ENCODE assay signal across 8 mouse cellular contexts in the genomic region with DNA sequence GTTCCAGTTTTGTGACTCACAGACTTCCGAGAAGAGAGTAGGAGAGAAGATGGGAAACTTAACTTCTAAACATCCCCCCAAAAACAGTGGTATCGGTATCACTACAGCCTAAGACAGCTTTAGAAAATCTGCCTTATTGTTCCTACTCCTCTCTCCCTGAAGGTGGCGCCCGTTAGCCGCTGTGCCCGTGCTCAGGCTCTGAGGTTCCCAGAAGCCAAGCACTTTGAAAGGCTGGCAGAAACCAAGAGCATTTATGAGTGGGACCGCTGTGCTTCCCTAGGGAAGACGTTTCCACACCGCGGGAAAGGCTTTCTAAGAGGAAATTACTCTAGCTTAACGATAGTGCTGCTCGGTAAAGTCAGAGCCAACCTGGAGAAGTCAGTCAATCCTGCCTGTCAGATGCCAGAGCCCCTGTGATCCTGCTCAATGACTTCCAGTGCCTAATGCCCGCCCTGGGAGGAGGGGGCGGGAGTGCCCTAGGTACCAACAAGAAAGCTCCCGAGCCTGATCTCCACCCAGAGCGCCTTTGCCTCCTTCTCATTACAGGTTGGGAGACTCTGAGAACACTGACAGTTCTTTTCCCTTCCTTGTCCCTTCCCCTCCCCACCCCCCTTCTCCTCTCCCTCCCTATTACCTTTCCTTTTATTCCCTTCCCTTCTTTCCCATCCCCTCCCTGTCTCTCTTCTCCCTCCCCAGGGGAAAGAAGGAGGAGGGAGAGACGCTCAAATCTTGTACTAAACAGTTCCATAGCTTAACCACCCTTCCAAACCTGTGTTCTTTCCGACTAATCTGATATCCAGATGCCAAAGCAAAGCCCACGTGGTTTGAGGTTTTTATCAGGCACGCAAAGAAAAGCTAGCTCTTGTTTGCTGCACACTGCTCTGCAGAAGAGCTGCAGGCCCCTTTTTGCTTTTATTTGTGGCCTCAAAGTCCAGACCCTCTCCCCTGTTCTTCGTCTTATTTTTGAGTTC.
A peak's percentile ranks its signal among the peaks of the same experiment; 100 is the strongest.
DNase-seq lines count a peak whose midpoint lies in the region; ATAC-seq and TF ChIP-seq lines count a peak whose summit lies in the region.

No protein-coding gene starts in this region.

- peak overlapping the region; percentile 39; the same call in 1 of the 2 replicates for H3K27ac ChIP-seq in forebrain, embryonic 14.5 days (ENCODE audit: low read depth, low read length)
- no peak overlapping the region for H3K27ac ChIP-seq in heart, embryonic 16.5 days (ENCODE audit: low read length)
- no peak overlapping the region for H3K27ac ChIP-seq in liver, adult 2 months (replicated peaks; ENCODE audit: insufficient read depth, low read depth, low read length)
- H3K27ac ChIP-seq in neural tube, embryonic 13.5 days (replicated peaks): 0 out of 2 replicates have a peak overlapping the region, but pooled peaks have one; percentile 46

- peak overlapping the region; percentile 58 for H3K9ac ChIP-seq in forebrain, embryonic 14.5 days (ENCODE audit: low read length)
- peak overlapping the region; percentile 52 for H3K9ac ChIP-seq in heart, embryonic 16.5 days (ENCODE audit: low read length)
- H3K9ac ChIP-seq in liver, adult 2 months (ENCODE audit: low read depth, low read length): no peak overlapping the region
- peak overlapping the region; percentile 62 for H3K9ac ChIP-seq in neural tube, embryonic 13.5 days

- TF ChIP-seq CTCF in C2C12 (IDR thresholded peaks at IDR 0.05; ENCODE audit: control insufficient read depth, insufficient read depth, insufficient read length): peak; percentile 26
- TF ChIP-seq CTCF in liver, adult 2 months (IDR thresholded peaks at IDR 0.05; ENCODE audit: low read depth, low read length): peak; percentile 88

- peaks cover 8% of the 10 kb centered on the region for H3K4me1 ChIP-seq in forebrain, embryonic 14.5 days (ENCODE audit: control insufficient read depth, insufficient read depth, low read length)
- peaks cover 8% of the 10 kb centered on the region for H3K4me1 ChIP-seq in heart, embryonic 16.5 days (ENCODE audit: control insufficient read depth, insufficient read depth, low read length)
- no peaks in the 10 kb centered on the region for H3K4me1 ChIP-seq in liver, adult 2 months (ENCODE audit: control insufficient read depth, insufficient read depth, low read length)
- H3K4me1 ChIP-seq in neural tube, embryonic 13.5 days (replicated peaks): peaks cover 11% of the 10 kb centered on the region

- no peaks in the 10 kb centered on the region for H3K79me2 ChIP-seq in C2C12 (ENCODE audit: control insufficient read depth, insufficient read depth)
- no peaks in the 10 kb centered on the region for H3K79me2 ChIP-seq in liver, adult 2 months (ENCODE audit: control insufficient read depth, insufficient read depth, low read length)

- peak overlapping the region; percentile 74 for H3K4me2 ChIP-seq in forebrain, embryonic 14.5 days (ENCODE audit: low read length)
- H3K4me2 ChIP-seq in heart, embryonic 16.5 days (ENCODE audit: low read depth, low read length): peak overlapping the region; percentile 73
- peak overlapping the region; percentile 70 for H3K4me2 ChIP-seq in neural tube, embryonic 13.5 days

- peak; percentile 90 for ATAC-seq in cerebellum, adult (ENCODE audit: insufficient number of reproducible peaks, low FRiP score, low TSS enrichment)
- peak; percentile 95 for ATAC-seq in forebrain, embryonic 14.5 days
- peak; percentile 52 for ATAC-seq in heart, embryonic 16.5 days (replicated peaks; ENCODE audit: extremely low read depth, insufficient read depth, low FRiP score)
- peak; percentile 95 for ATAC-seq in neural tube, embryonic 13.5 days (ENCODE audit: low read depth)

- H3K79me3 ChIP-seq in C2C12 (ENCODE audit: low read depth): no peaks in the 10 kb centered on the region

- WGBS in forebrain, embryonic 14.5 days: 2% methylated on average over 21 of the region's 21 CpGs
- 6% methylated on average over 21 of the region's 21 CpGs for WGBS in heart, embryonic 16.5 days
- 11% methylated on average over 21 of the region's 21 CpGs for WGBS in liver, adult 2 months
- 7% methylated on average over 21 of the region's 21 CpGs for WGBS in neural tube, embryonic 13.5 days

- no peaks in the 10 kb centered on the region for H3K27me3 ChIP-seq in C2C12 (ENCODE audit: control insufficient read depth, insufficient read depth, insufficient read length)
- no peaks in the 10 kb centered on the region for H3K27me3 ChIP-seq in forebrain, embryonic 14.5 days (replicated peaks; ENCODE audit: control insufficient read depth, insufficient read depth, low read length)
- peaks cover 2% of the 10 kb centered on the region for H3K27me3 ChIP-seq in heart, embryonic 16.5 days (ENCODE audit: control insufficient read depth, insufficient read depth, low read length)
- H3K27me3 ChIP-seq in liver, adult 2 months (ENCODE audit: control insufficient read depth, insufficient read depth, low read length): no peaks in the 10 kb centered on the region; the same call in 1 of the 2 replicates
- no peaks in the 10 kb centered on the region; the same call in 1 of the 2 replicates for H3K27me3 ChIP-seq in neural tube, embryonic 13.5 days

- no peaks in the 10 kb centered on the region for H3K9me3 ChIP-seq in forebrain, embryonic 14.5 days (replicated peaks; ENCODE audit: control insufficient read depth, low read length)
- no peaks in the 10 kb centered on the region for H3K9me3 ChIP-seq in heart, embryonic 16.5 days (replicated peaks; ENCODE audit: control insufficient read depth, low read length)
- no peaks in the 10 kb centered on the region for H3K9me3 ChIP-seq in neural tube, embryonic 13.5 days

- no peak overlapping the region for H3K4me3 ChIP-seq in C2C12 (ENCODE audit: insufficient read depth, poor library complexity, severe bottlenecking)
- H3K4me3 ChIP-seq in forebrain, embryonic 14.5 days (ENCODE audit: low read depth, low read length): peak overlapping the region; percentile 30
- H3K4me3 ChIP-seq in heart, embryonic 16.5 days (ENCODE audit: low read length): peak overlapping the region; percentile 37
- H3K4me3 ChIP-seq in liver, adult 2 months (ENCODE audit: insufficient read depth, low read depth, low read length): no peak overlapping the region
- H3K4me3 ChIP-seq in neural tube, embryonic 13.5 days: peak overlapping the region; percentile 37

- no peaks in the 10 kb centered on the region for H3K36me3 ChIP-seq in C2C12 (ENCODE audit: control insufficient read depth, insufficient read depth)
- H3K36me3 ChIP-seq in forebrain, embryonic 14.5 days (ENCODE audit: control insufficient read depth, insufficient read depth, low read length): no peaks in the 10 kb centered on the region
- H3K36me3 ChIP-seq in heart, embryonic 16.5 days (ENCODE audit: control insufficient read depth, insufficient read depth): no peaks in the 10 kb centered on the region
- no peaks in the 10 kb centered on the region for H3K36me3 ChIP-seq in liver, adult 2 months (ENCODE audit: control insufficient read depth, insufficient read depth, low read length)
- H3K36me3 ChIP-seq in neural tube, embryonic 13.5 days: no peaks in the 10 kb centered on the region

- no peak for TF ChIP-seq POLR2A in liver, adult 2 months (IDR thresholded peaks at IDR 0.05; ENCODE audit: extremely low read depth, insufficient read depth, low read length)

- H3ac ChIP-seq in C2C12 (ENCODE audit: control insufficient read depth, insufficient read length, low read depth): no peak overlapping the region

- peak; percentile 95 for DNase-seq in forebrain, embryonic 14.5 days (ENCODE audit: low spot score)
- peak; percentile 78 for DNase-seq in kidney, postnatal 14 days
- peak; percentile 24 for DNase-seq in liver, adult 2 months (ENCODE audit: extremely low read depth, low read depth, low spot score)
- DNase-seq in urinary bladder, adult 18-20 months (ENCODE audit: low spot score in 2 of 2): peak; percentile 53 to 63

TF ChIP-seq in C2C12, 6 proteins besides CTCF, POLR2A, EP300 and RAD21:
- no peak for TF ChIP-seq CEBPB (IDR thresholded peaks at IDR 0.05; ENCODE audit: low read depth)
- no peak for TF ChIP-seq USF1 (IDR thresholded peaks at IDR 0.05; ENCODE audit: low read depth)
- no peak for TF ChIP-seq MAX (IDR thresholded peaks at IDR 0.05)
- TF ChIP-seq MYOG (IDR thresholded peaks at IDR 0.05; ENCODE audit: control insufficient read depth, extremely low read depth, insufficient read length): no peak
- no peak for TF ChIP-seq MYOD1 (IDR thresholded peaks at IDR 0.05; ENCODE audit: control insufficient read depth, insufficient read length, low read depth)
- TF ChIP-seq FOSL1 (IDR thresholded peaks at IDR 0.05; ENCODE audit: insufficient read depth, low read length, poor library complexity, severe bottlenecking): no peak

Comparison
In these comparisons a context has a peak if more than half of its experiments do, and no peak if none do; other contexts are left out.
1. H3K4me3 ChIP-seq: peak in forebrain, embryonic 14.5 days (single experiment), heart, embryonic 16.5 days (single experiment) and neural tube, embryonic 13.5 days (single experiment); none in C2C12 (single experiment) and liver, adult 2 months (single experiment).
2. DNase-seq: peak in every context shown above with its lines; median percentile 95 in forebrain, embryonic 14.5 days; 78 in kidney, postnatal 14 days; 58 in urinary bladder, adult 18-20 months; 24 in liver, adult 2 months.
3. H3K27ac ChIP-seq: peak in forebrain, embryonic 14.5 days (single experiment) and neural tube, embryonic 13.5 days (single experiment); none in heart, embryonic 16.5 days (single experiment) and liver, adult 2 months (single experiment).
4. Peak in every context shown above with its lines, with median percentiles within 50 percentile points of each other: ATAC-seq and H3K4me2 ChIP-seq.